Mouse (Mus musculus): ENCODE results near the gene Dlk2. TPM values are rescaled to one million over a fixed set of nuclear protein-coding genes. Genes with fewer than 3 reads are reported as not detected.

The Dlk2 gene
- 1 to 10 TPM in 1 of 2 experiments, under 1 TPM in 1; 0.78 to 1.3 TPM for total RNA-seq (2021)
- long read RNA-seq, experiment 1, partial matches to known transcripts = 0 of 3 reads
- long read RNA-seq, experiment 1, other reads (novel, unspliced or antisense) = 2 of 3 reads
- long read RNA-seq, experiment 2, partial matches to known transcripts = 0 of 2 reads
- long read RNA-seq, experiment 2, other reads (novel, unspliced or antisense) = 0 of 2 reads

- DNase-seq = peak; percentile 31
Observed at GRCm38 (mm10) chr17:46297364-46298219, at the start of gene Dlk2. TSS of gene Dlk2 (plus strand) at chr17:46297421.

GRCm38 (mm10) chr17:46247512-46248188 is 49.6 kb upstream of the Dlk2 start, which contains the start of the genes Polr1c and Yipf3:
TSS of gene Polr1c (minus strand) at chr17:46248054.
TSS of gene Yipf3 (plus strand) at chr17:46248080.
- peak; percentile 97 for DNase-seq

GRCm38 (mm10) chr17:46248189-46248522 is 49.1 kb upstream of the Dlk2 start:
- no peak for DNase-seq

GRCm38 (mm10) chr17:46251174-46251573 is 46.0 kb upstream of the Dlk2 start:
- no peak for DNase-seq

- peak; percentile 60 for DNase-seq
Observed at GRCm38 (mm10) chr17:46252571-46253451, 44.4 kb upstream of the Dlk2 start.

GRCm38 (mm10) chr17:46253452-46254084 is 43.7 kb upstream of the Dlk2 start, which contains the start of gene Lrrc73:
TSS of gene Lrrc73 (plus strand) at chr17:46253531.
- DNase-seq = peak; percentile 98

- DNase-seq = peak; percentile 46
Observed at GRCm38 (mm10) chr17:46254106-46254505, 43.1 kb upstream of the Dlk2 start.

- DNase-seq = no peak
Observed at GRCm38 (mm10) chr17:46255147-46255546, 42.1 kb upstream of the Dlk2 start.

GRCm38 (mm10) chr17:46258279-46259053 is 38.8 kb upstream of the Dlk2 start:
- DNase-seq = no peak

- no peak for DNase-seq
Observed at GRCm38 (mm10) chr17:46259675-46260074, 37.5 kb upstream of the Dlk2 start.

- DNase-seq = peak; percentile 44
Observed at GRCm38 (mm10) chr17:46262201-46262694, 35.0 kb upstream of the Dlk2 start.

- DNase-seq = no peak
Observed at GRCm38 (mm10) chr17:46265502-46265901, 31.7 kb upstream of the Dlk2 start.

GRCm38 (mm10) chr17:46265918-46266618 is 31.2 kb upstream of the Dlk2 start:
- DNase-seq = peak; percentile 88

- no peak for DNase-seq
Observed at GRCm38 (mm10) chr17:46266986-46267385, 30.2 kb upstream of the Dlk2 start.

- no peak for DNase-seq
Observed at GRCm38 (mm10) chr17:46267511-46267910, 29.7 kb upstream of the Dlk2 start.

GRCm38 (mm10) chr17:46268026-46268720 is 29.0 kb upstream of the Dlk2 start:
- DNase-seq = no peak

- no peak for DNase-seq
Observed at GRCm38 (mm10) chr17:46269771-46270534, 27.3 kb upstream of the Dlk2 start.

- DNase-seq = no peak
Observed at GRCm38 (mm10) chr17:46272058-46272457, 25.2 kb upstream of the Dlk2 start.

Measured in adrenal gland, postnatal 10 days (tissue).